In genomic region chr1:191275527-191275926, GRCm38 (mm10) we compare ENCODE assay signal across 8 mouse cellular contexts. TPM values are rescaled to one million over a fixed set of nuclear protein-coding genes. Genes with fewer than 3 reads are reported as not detected.
DNase-seq lines count a peak whose midpoint lies in the region; ATAC-seq and TF ChIP-seq lines count a peak whose summit lies in the region.

No protein-coding gene starts in this region.

- intact Hi-C loops in left cerebral cortex, adult 2 months (cut with DNase I), result loop anchor here (5.0 to 10.0 kb wide), 4 partner anchors 88 to 331 kb away; partner anchors contain the start of gene Batf3

- peaks cover 14% of the 10 kb centered on the region for H3K4me1 ChIP-seq in forebrain, embryonic 10.5 days
- H3K4me1 ChIP-seq in forebrain, embryonic 15.5 days, result no peaks in the 10 kb centered on the region
- no peaks in the 10 kb centered on the region for H3K4me1 ChIP-seq in forebrain, postnatal 0 days (ENCODE audit: insufficient read depth)
- H3K4me1 ChIP-seq in hindbrain, embryonic 14.5 days (replicated peaks; ENCODE audit: control insufficient read depth, insufficient read depth, low read length), result no peaks in the 10 kb centered on the region
- peaks cover 6% of the 10 kb centered on the region; the same call in 1 of the 2 replicates for H3K4me1 ChIP-seq in spleen, adult 2 months (ENCODE audit: control insufficient read depth, insufficient read depth, insufficient read length)

- WGBS in forebrain, embryonic 10.5 days, result 7% methylated on average over 12 of the region's 12 CpGs
- WGBS in forebrain, embryonic 15.5 days, result 10% methylated on average over 12 of the region's 12 CpGs
- 9% methylated on average over 12 of the region's 12 CpGs for WGBS in forebrain, postnatal 0 days
- WGBS in hindbrain, embryonic 14.5 days, result 5% methylated on average over 12 of the region's 12 CpGs
- 9% methylated on average over 12 of the region's 12 CpGs for WGBS in spleen, adult 2 months

- H3K9ac ChIP-seq in forebrain, embryonic 15.5 days (replicated peaks), result no peak overlapping the region
- no peak overlapping the region for H3K9ac ChIP-seq in forebrain, postnatal 0 days
- H3K9ac ChIP-seq in hindbrain, embryonic 14.5 days, result no peak overlapping the region

- peak overlapping the region; percentile 8; the same call in 1 of the 2 replicates for H3K4me3 ChIP-seq in forebrain, embryonic 10.5 days
- H3K4me3 ChIP-seq in forebrain, embryonic 15.5 days, result no peak overlapping the region
- H3K4me3 ChIP-seq in forebrain, postnatal 0 days (ENCODE audit: low read depth, low read length), result no peak overlapping the region
- no peak overlapping the region for H3K4me3 ChIP-seq in hindbrain, embryonic 14.5 days (replicated peaks; ENCODE audit: low read length)
- no peak overlapping the region for H3K4me3 ChIP-seq in left cerebral cortex, adult 2 months
- no peak overlapping the region for H3K4me3 ChIP-seq in spleen, adult 2 months (ENCODE audit: extremely low read depth, insufficient read depth, insufficient read length)

- peak; percentile 77 for DNase-seq in forebrain, embryonic 10.5 days (ENCODE audit: extremely low spot score, low spot score)
- DNase-seq in forebrain, postnatal 0 days, result peak; percentile 60
- peak; percentile 81 for DNase-seq in hindbrain, embryonic 14.5 days (ENCODE audit: low spot score)
- DNase-seq in left cerebral cortex, adult 2 months (ENCODE audit: extremely low spot score in 1 of 2, low spot score in 2 of 2), result peak; percentile 61 to 70
- DNase-seq in spleen, adult 2 months (ENCODE audit: low read depth in 1 of 2, low spot score in 2 of 2), result peak; percentile 32 to 66

- no peak overlapping the region for H3K27ac ChIP-seq in forebrain, embryonic 10.5 days
- H3K27ac ChIP-seq in forebrain, embryonic 15.5 days (replicated peaks), result no peak overlapping the region
- no peak overlapping the region for H3K27ac ChIP-seq in forebrain, postnatal 0 days (ENCODE audit: low read depth, low read length)
- no peak overlapping the region for H3K27ac ChIP-seq in hindbrain, embryonic 14.5 days
- no peak overlapping the region for H3K27ac ChIP-seq in left cerebral cortex, adult 2 months
- no peak overlapping the region for H3K27ac ChIP-seq in spleen, adult 2 months (ENCODE audit: insufficient read depth, low read length)

- H3K9me3 ChIP-seq in forebrain, embryonic 10.5 days, result no peaks in the 10 kb centered on the region
- no peaks in the 10 kb centered on the region for H3K9me3 ChIP-seq in forebrain, embryonic 15.5 days
- H3K9me3 ChIP-seq in forebrain, postnatal 0 days (ENCODE audit: low read length), result no peaks in the 10 kb centered on the region
- H3K9me3 ChIP-seq in hindbrain, embryonic 14.5 days (ENCODE audit: control insufficient read depth, low read length), result no peaks in the 10 kb centered on the region

- TF ChIP-seq CTCF in forebrain, postnatal 0 days (IDR thresholded peaks at IDR 0.05; ENCODE audit: low read depth), result peak; percentile 76
- TF ChIP-seq CTCF in left cerebral cortex, adult 2 months (IDR thresholded peaks at IDR 0.05), result peak; percentile 85
- peak; percentile 92 for TF ChIP-seq CTCF in spleen, adult 2 months (IDR thresholded peaks at IDR 0.05; ENCODE audit: extremely low read depth, insufficient read depth, insufficient read length, insufficient replicate concordance)

- H3K4me2 ChIP-seq in forebrain, embryonic 15.5 days (replicated peaks), result no peak overlapping the region
- no peak overlapping the region for H3K4me2 ChIP-seq in forebrain, postnatal 0 days (ENCODE audit: low read depth)
- no peak overlapping the region for H3K4me2 ChIP-seq in hindbrain, embryonic 14.5 days (replicated peaks)

- H3K27me3 ChIP-seq in forebrain, embryonic 10.5 days (ENCODE audit: poor library complexity, severe bottlenecking), result no peaks in the 10 kb centered on the region
- H3K27me3 ChIP-seq in forebrain, embryonic 15.5 days, result no peaks in the 10 kb centered on the region
- no peaks in the 10 kb centered on the region for H3K27me3 ChIP-seq in forebrain, postnatal 0 days (ENCODE audit: insufficient read depth, low read length)
- no peaks in the 10 kb centered on the region for H3K27me3 ChIP-seq in hindbrain, embryonic 14.5 days (ENCODE audit: control insufficient read depth, insufficient read depth, low read length)
- no peaks in the 10 kb centered on the region for H3K27me3 ChIP-seq in spleen, adult 2 months (ENCODE audit: control insufficient read depth, insufficient read depth, low read length)

- H3K36me3 ChIP-seq in forebrain, embryonic 10.5 days (replicated peaks), result no peaks in the 10 kb centered on the region
- no peaks in the 10 kb centered on the region for H3K36me3 ChIP-seq in forebrain, embryonic 15.5 days
- no peaks in the 10 kb centered on the region for H3K36me3 ChIP-seq in forebrain, postnatal 0 days (ENCODE audit: insufficient read depth)
- no peaks in the 10 kb centered on the region for H3K36me3 ChIP-seq in hindbrain, embryonic 14.5 days (replicated peaks; ENCODE audit: control insufficient read depth, insufficient read depth)
- no peaks in the 10 kb centered on the region for H3K36me3 ChIP-seq in spleen, adult 2 months (ENCODE audit: control insufficient read depth, insufficient read depth, low read length)

- no peak for TF ChIP-seq POLR2A in spleen, adult 2 months (IDR thresholded peaks at IDR 0.05; ENCODE audit: low read depth, low read length)

- ATAC-seq in forebrain, embryonic 15.5 days (replicated peaks), result no peak
- ATAC-seq in cerebellum, adult (ENCODE audit: insufficient number of reproducible peaks, low FRiP score, low TSS enrichment), result peak; percentile 36; the same call in 1 of the 2 replicates
- no peak for ATAC-seq in forebrain, postnatal 0 days
- ATAC-seq in hindbrain, embryonic 14.5 days (ENCODE audit: low FRiP score), result no peak; the same call in 1 of the 2 replicates
- ATAC-seq in megakaryocyte progenitor cell, adult 5-6 weeks (replicated peaks; ENCODE audit: poor library complexity), result peak; percentile 88

RNA-seq across cellular contexts. Expression of gene Nenf, which starts 42.5 kb away (rescaled TPM):
- 49.9 and 51.9 TPM in 2 replicates for polyA plus RNA-seq in forebrain, embryonic 10.5 days (2016; fragmentation: Nextera tagmentation; extraction: Ambion mirVana)
- polyA plus RNA-seq in forebrain, embryonic 15.5 days (2015; fragmentation: Nextera tagmentation; extraction: Ambion mirVana), result 100 and 106 TPM in 2 replicates
- 170 and 329 TPM in 2 replicates for total RNA-seq in forebrain, postnatal 0 days (2014; rRNA removed)
- polyA plus RNA-seq in forebrain, postnatal 0 days (2015; fragmentation: Nextera tagmentation; extraction: Ambion mirVana), result 189 and 236 TPM in 2 replicates
- 161 and 166 TPM in 2 replicates for polyA plus RNA-seq in hindbrain, embryonic 14.5 days (2014; fragmentation: Nextera tagmentation; extraction: Ambion mirVana)
- 10 to 100 TPM; 71.3 to 76.4 TPM for total RNA-seq in left cerebral cortex, adult 2 months (2021)
- 23.8 and 29.8 TPM in 2 replicates for total RNA-seq in megakaryocyte progenitor cell, adult 5-6 weeks (2015)
- total RNA-seq in megakaryocyte progenitor cell, adult 5-6 weeks (2017), result 7.6 and 8.7 TPM in 2 replicates
- 51.4 and 59.6 TPM in 2 replicates for polyA plus RNA-seq in spleen, adult 2 months (2012; rRNA removed)

RNA-seq across cellular contexts. Expression of gene Tmem206, which starts 50.2 kb away (rescaled TPM):
- polyA plus RNA-seq in forebrain, embryonic 10.5 days (2016; fragmentation: Nextera tagmentation; extraction: Ambion mirVana), result 25.6 and 29.5 TPM in 2 replicates
- 53.1 and 54.0 TPM in 2 replicates for polyA plus RNA-seq in forebrain, embryonic 15.5 days (2015; fragmentation: Nextera tagmentation; extraction: Ambion mirVana)
- total RNA-seq in forebrain, postnatal 0 days (2014; rRNA removed), result 20.2 and 28.3 TPM in 2 replicates
- 26.1 and 30.8 TPM in 2 replicates for polyA plus RNA-seq in forebrain, postnatal 0 days (2015; fragmentation: Nextera tagmentation; extraction: Ambion mirVana)
- 35.9 and 38.0 TPM in 2 replicates for polyA plus RNA-seq in hindbrain, embryonic 14.5 days (2014; fragmentation: Nextera tagmentation; extraction: Ambion mirVana)
- total RNA-seq in left cerebral cortex, adult 2 months (2021), result 1 to 10 TPM; 9.3 to 9.4 TPM
- total RNA-seq in megakaryocyte progenitor cell, adult 5-6 weeks (2015), result 20.8 and 23.8 TPM in 2 replicates
- 22.0 and 25.4 TPM in 2 replicates for total RNA-seq in megakaryocyte progenitor cell, adult 5-6 weeks (2017)
- 12.4 and 14.9 TPM in 2 replicates for polyA plus RNA-seq in spleen, adult 2 months (2012; rRNA removed)

RNA-seq across cellular contexts. Expression of gene Atf3, which starts 57.7 kb away (rescaled TPM):
- polyA plus RNA-seq in forebrain, embryonic 10.5 days (2016; fragmentation: Nextera tagmentation; extraction: Ambion mirVana), result 2.9 and 3.4 TPM in 2 replicates
- polyA plus RNA-seq in forebrain, embryonic 15.5 days (2015; fragmentation: Nextera tagmentation; extraction: Ambion mirVana), result 1.1 and 1.5 TPM in 2 replicates
- 0.62 and 1.5 TPM in 2 replicates for total RNA-seq in forebrain, postnatal 0 days (2014; rRNA removed)
- polyA plus RNA-seq in forebrain, postnatal 0 days (2015; fragmentation: Nextera tagmentation; extraction: Ambion mirVana), result 1.1 and 1.4 TPM in 2 replicates
- 1.4 and 1.8 TPM in 2 replicates for polyA plus RNA-seq in hindbrain, embryonic 14.5 days (2014; fragmentation: Nextera tagmentation; extraction: Ambion mirVana)
- total RNA-seq in left cerebral cortex, adult 2 months (2021), result 1 to 10 TPM in 1 of 2 experiments, under 1 TPM in 1; 0.48 to 2.4 TPM
- total RNA-seq in megakaryocyte progenitor cell, adult 5-6 weeks (2015), result 2.2 and 8.0 TPM in 2 replicates
- 1.0 and 20.5 TPM in 2 replicates for total RNA-seq in megakaryocyte progenitor cell, adult 5-6 weeks (2017)
- 1.6 and 2.3 TPM in 2 replicates for polyA plus RNA-seq in spleen, adult 2 months (2012; rRNA removed)

Comparison
In these comparisons a context has a peak if more than half of its experiments do, and no peak if none do; other contexts are left out.
1. ATAC-seq: peak in cerebellum, adult (single experiment) and megakaryocyte progenitor cell, adult 5-6 weeks (single experiment); none in forebrain, embryonic 15.5 days (single experiment), forebrain, postnatal 0 days (single experiment) and hindbrain, embryonic 14.5 days (single experiment).
2. Peak in every context shown above with its lines, with median percentiles within 50 percentile points of each other: DNase-seq and CTCF ChIP-seq.